Mouse (Mus musculus): ENCODE results near the gene Snrnp40.
A peak's percentile ranks its signal among the peaks of the same experiment; 100 is the strongest.

Snrnp40 gene

DNA sequence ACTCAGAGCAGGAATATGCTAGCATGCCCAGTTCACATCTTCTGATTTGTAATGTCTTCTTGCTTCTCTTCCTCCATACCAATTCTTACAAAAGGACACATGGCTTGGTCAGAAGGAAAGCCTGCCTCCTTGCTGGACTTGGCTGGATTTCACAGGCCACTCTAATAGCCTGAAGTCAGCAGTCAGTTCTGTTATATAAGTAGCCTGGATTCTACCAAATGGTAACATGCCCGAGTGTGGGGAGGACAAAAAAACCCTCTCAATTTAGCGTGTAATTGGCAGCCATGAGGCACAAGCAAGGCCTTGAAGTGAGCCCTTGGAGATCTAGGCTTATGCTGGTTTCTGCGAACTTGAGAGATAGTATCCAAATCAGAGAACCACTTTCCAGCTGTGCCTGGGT lies 27.3 kb downstream of the Snrnp40 start:
- DNase-seq: peak; percentile 84

DNA sequence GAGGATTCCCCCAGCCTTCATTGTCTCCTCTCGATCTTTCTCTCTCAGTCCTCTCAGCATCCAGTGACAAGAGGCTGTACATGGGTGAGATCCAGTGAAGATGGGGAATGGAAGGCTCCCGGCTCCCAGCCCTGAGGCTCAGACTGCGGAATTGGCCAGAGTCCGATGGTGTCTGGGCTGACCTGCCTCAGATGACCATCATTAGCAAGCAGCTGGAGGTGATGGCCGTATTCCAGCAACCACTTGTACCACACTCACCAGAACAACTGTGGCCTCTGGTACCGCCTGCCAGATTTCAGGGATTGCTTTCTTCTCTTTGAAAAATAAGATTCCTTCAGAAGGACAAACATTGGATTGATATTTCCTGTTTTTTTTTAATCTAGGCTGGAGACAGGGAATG lies 29.6 kb downstream of the Snrnp40 start:
- DNase-seq: peak; percentile 52

DNA sequence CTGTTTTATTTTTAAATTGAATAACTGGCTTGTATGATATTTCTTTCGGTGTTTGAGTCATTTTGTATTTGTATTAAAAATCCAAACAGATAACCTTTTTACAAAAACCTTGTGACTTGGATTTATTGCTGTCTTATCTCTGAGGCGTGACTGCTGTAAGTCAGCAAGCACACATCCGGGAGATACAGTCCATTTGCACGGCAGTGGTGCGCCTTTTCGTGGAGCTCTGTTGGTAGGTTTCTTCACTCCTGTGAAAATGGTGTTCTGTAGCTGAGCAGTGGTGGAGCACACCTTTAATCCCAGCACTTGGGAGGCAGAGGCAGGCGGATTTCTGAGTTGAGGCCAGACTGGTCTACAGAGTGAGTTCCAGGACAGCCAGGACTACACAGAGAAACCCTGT lies 30.0 kb downstream of the Snrnp40 start:
- no peak for DNase-seq

DNA sequence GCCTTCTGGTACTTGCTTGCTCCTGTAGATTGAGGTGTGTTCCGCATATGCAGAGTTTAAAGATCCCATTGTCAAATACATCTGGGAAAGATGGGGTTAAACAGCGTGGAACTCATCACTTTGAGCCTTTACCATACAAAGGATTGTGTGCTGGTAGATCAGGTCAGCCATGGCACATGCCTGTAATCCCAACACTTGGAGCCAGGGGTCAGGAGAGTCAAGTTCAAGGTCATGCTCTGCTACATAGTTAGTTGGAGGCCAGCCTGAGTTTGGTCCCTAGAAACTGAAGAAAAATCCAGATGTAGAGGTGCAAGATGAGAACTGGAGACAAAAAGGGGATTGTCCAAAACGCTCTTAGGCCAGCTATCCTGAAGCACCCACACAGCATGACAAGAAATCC lies 31.3 kb downstream of the Snrnp40 start:
- no peak for DNase-seq
